Comparison of ENCODE assay signal across 29 mouse cellular contexts in the genomic region with DNA sequence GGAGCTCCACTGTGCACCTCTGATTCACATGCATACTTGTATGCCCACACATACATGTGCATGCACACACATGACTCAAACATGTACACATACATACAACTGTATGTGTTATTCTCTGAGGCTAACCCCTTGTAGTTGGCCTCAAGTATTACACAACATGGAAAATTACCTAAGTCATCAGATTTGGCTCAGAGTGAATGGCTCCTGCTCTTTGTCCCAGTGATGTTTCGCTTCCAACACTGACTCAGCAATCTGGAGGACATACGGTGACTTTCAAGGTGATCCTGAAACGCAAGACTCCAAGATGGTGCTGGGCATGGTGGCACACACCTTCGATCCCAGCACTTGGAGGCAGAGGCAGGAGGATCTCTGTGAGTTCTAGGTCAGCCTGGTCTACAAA.
A peak's percentile ranks its signal among the peaks of the same experiment; 100 is the strongest.
DNase-seq lines count a peak whose midpoint lies in the region; ATAC-seq and TF ChIP-seq lines count a peak whose summit lies in the region.
"Had no signal": no experiment of that assay in that cellular context is flagged by ENCODE, and none has a peak within 500 bp of the region (broad histone marks: within the 10 kb centered on the region; RNA-seq: fewer than 3 reads in every experiment).

No protein-coding gene starts in this region.

- ATAC-seq in midbrain, embryonic 15.5 days (replicated peaks), result no peak
- ATAC-seq: forebrain, embryonic 15.5 days; hindbrain, embryonic 16.5 days; lung, postnatal 0 days; midbrain, embryonic 13.5 days had no signal

- H3K27ac ChIP-seq in ES-E14 (ENCODE audit: insufficient read depth, low read depth, low read length, poor library complexity, severe bottlenecking), result no peak overlapping the region
- peak overlapping the region; percentile 91 for H3K27ac ChIP-seq in brown adipose tissue, adult 24 weeks (replicated peaks; ENCODE audit: low read depth, low read length)
- no peak overlapping the region for H3K27ac ChIP-seq in midbrain, embryonic 15.5 days
- H3K27ac ChIP-seq: embryonic facial prominence, embryonic 12.5 days; forebrain, embryonic 15.5 days; heart, embryonic 10.5 days; heart, embryonic 15.5 days; kidney, embryonic 15.5 days; macrophage; midbrain, embryonic 13.5 days; neural tube, embryonic 15.5 days; stomach, embryonic 15.5 days had no signal

- no peak overlapping the region for H3K4me2 ChIP-seq in midbrain, embryonic 15.5 days
- H3K4me2 ChIP-seq: embryonic facial prominence, embryonic 12.5 days; forebrain, embryonic 15.5 days; heart, embryonic 15.5 days; kidney, embryonic 15.5 days; midbrain, embryonic 13.5 days; neural tube, embryonic 15.5 days; stomach, embryonic 15.5 days had no signal

- H3K9ac ChIP-seq in ES-E14 (ENCODE audit: insufficient read depth, low read depth, low read length, poor library complexity, severe bottlenecking), result no peak overlapping the region
- H3K9ac ChIP-seq in midbrain, embryonic 15.5 days, result no peak overlapping the region
- H3K9ac ChIP-seq: embryonic facial prominence, embryonic 12.5 days; forebrain, embryonic 15.5 days; heart, embryonic 15.5 days; kidney, embryonic 15.5 days; midbrain, embryonic 13.5 days; neural tube, embryonic 15.5 days; stomach, embryonic 15.5 days had no signal

- in situ Hi-C loops in ES-E14 (cut with MboI; ENCODE audit: low sequenced_read_pairs in 2 of 2, unreplicated experiment in 2 of 2), result no loop called here

- no peaks in the 10 kb centered on the region for H3K36me3 ChIP-seq in ES-E14 (ENCODE audit: control insufficient read depth, insufficient read depth, low read length, poor library complexity, severe bottlenecking)
- no peaks in the 10 kb centered on the region for H3K36me3 ChIP-seq in midbrain, embryonic 15.5 days (replicated peaks)
- H3K36me3 ChIP-seq: forebrain, embryonic 15.5 days; heart, embryonic 10.5 days; heart, embryonic 15.5 days; kidney, embryonic 15.5 days; midbrain, embryonic 13.5 days; neural tube, embryonic 15.5 days; stomach, embryonic 15.5 days had no signal

- no peaks in the 10 kb centered on the region for H3K9me3 ChIP-seq in ES-E14 (ENCODE audit: control insufficient read depth, insufficient read depth, low read depth, low read length)
- no peaks in the 10 kb centered on the region for H3K9me3 ChIP-seq in midbrain, embryonic 15.5 days
- H3K9me3 ChIP-seq: embryonic facial prominence, embryonic 12.5 days; forebrain, embryonic 10.5 days; forebrain, embryonic 15.5 days; heart, embryonic 10.5 days; heart, embryonic 15.5 days; kidney, embryonic 15.5 days; midbrain, embryonic 13.5 days; neural tube, embryonic 15.5 days; stomach, embryonic 15.5 days had no signal

- WGBS in midbrain, embryonic 15.5 days, result 93% methylated on average over 4 of the region's 4 CpGs

- no peaks in the 10 kb centered on the region for H3K27me3 ChIP-seq in midbrain, embryonic 15.5 days (replicated peaks)
- H3K27me3 ChIP-seq: embryonic facial prominence, embryonic 12.5 days; forebrain, embryonic 15.5 days; heart, embryonic 15.5 days; kidney, embryonic 15.5 days; midbrain, embryonic 13.5 days; neural tube, embryonic 15.5 days; stomach, embryonic 15.5 days had no signal

- peak; percentile 42 for DNase-seq in adrenal gland, postnatal 10 days
- DNase-seq in adrenal gland, postnatal 4 days (ENCODE audit: low spot score in 2 of 2), result no peak
- DNase-seq in kidney, postnatal 36 days, result peak; percentile 15 to 28
- no peak for DNase-seq in kidney, postnatal 4 days
- no peak for DNase-seq in ES-E14 (ENCODE audit: low read depth, low spot score)
- no peak for DNase-seq in yolk sac, embryonic 10.5 days (ENCODE audit: low spot score)
- DNase-seq: B cell, adult 2 months; cerebellum, adult 2 months; cerebellum, postnatal 25 days; gastrocnemius, postnatal 25 days; heart, adult 11 months; liver; lung, adult 18-20 months; retina, postnatal 1 day; right cerebral cortex, postnatal 14 days had no signal

- no peaks in the 10 kb centered on the region for H3K4me1 ChIP-seq in ES-E14 (ENCODE audit: control insufficient read depth in 2 of 2, insufficient read depth in 2 of 2, low read length in 2 of 2, poor library complexity in 1 of 2)
- H3K4me1 ChIP-seq in brown adipose tissue, adult 24 weeks (ENCODE audit: control insufficient read depth, insufficient read depth, insufficient read length, low read length), result peaks cover 3% of the 10 kb centered on the region; the same call in 1 of the 2 replicates
- peaks cover 11% of the 10 kb centered on the region for H3K4me1 ChIP-seq in midbrain, embryonic 15.5 days
- H3K4me1 ChIP-seq: kidney, embryonic 15.5 days; stomach, embryonic 15.5 days had no signal

- no peak overlapping the region for H3K4me3 ChIP-seq in ES-E14 (ENCODE audit: insufficient read depth in 1 of 2, low read depth in 1 of 2, low read length in 2 of 2, poor library complexity in 1 of 2, severe bottlenecking in 1 of 2)
- no peak overlapping the region for H3K4me3 ChIP-seq in brown adipose tissue, adult 24 weeks (ENCODE audit: insufficient read depth, low read depth, low read length)
- no peak overlapping the region for H3K4me3 ChIP-seq in midbrain, embryonic 15.5 days
- H3K4me3 ChIP-seq: embryonic facial prominence, embryonic 12.5 days; forebrain, embryonic 10.5 days; forebrain, embryonic 15.5 days; heart, embryonic 10.5 days; heart, embryonic 15.5 days; kidney, embryonic 15.5 days; midbrain, embryonic 13.5 days; neural tube, embryonic 15.5 days; stomach, embryonic 15.5 days had no signal

TF ChIP-seq in ES-E14, 5 proteins besides CTCF, POLR2A, EP300 and RAD21:
- TF ChIP-seq MAFK (IDR thresholded peaks at IDR 0.05; ENCODE audit: insufficient read depth, low read depth, low read length), result peak; percentile 58
- TF ChIP-seq HCFC1 (IDR thresholded peaks at IDR 0.05; ENCODE audit: borderline replicate concordance, insufficient read depth, low read length), result no peak
- TF ChIP-seq CHD2 (IDR thresholded peaks at IDR 0.05; ENCODE audit: low read depth, low read length), result no peak

Comparison
In these comparisons a context has a peak if more than half of its experiments do, and no peak if none do; other contexts are left out.
1. DNase-seq: peak in adrenal gland, postnatal 10 days (single experiment) and kidney, postnatal 36 days (2 of 2); none in adrenal gland, postnatal 4 days (0 of 2), kidney, postnatal 4 days (0 of 2), ES-E14 (single experiment) and yolk sac, embryonic 10.5 days (single experiment).